Mouse (Mus musculus): ENCODE results near the gene Gm13697. TPM values are rescaled to one million over a fixed set of nuclear protein-coding genes. Genes with fewer than 3 reads are reported as not detected.
"Not testable (repeated sequence)": the region's sequence is repeated elsewhere in the genome, so short reads cannot be mapped to it uniquely, and the experiment has no call there.

Gm13697 gene
- not detected in 2 replicates for polyA plus RNA-seq (2016; fragmentation: Nextera tagmentation; extraction: Ambion mirVana)

GRCm38 (mm10) chr2:83984443-83984842 lies at the start of gene Gm13697:
Gm13697 (plus strand) TSS chr2:83984743.
- H3K36me3 ChIP-seq; H3K4me3 ChIP-seq; DNase-seq (ENCODE audit: low spot score); H3K9me3 ChIP-seq (replicated peaks); H3K27ac ChIP-seq; H3K27me3 ChIP-seq (ENCODE audit: low read depth, poor library complexity, severe bottlenecking); H3K4me1 ChIP-seq: not testable (repeated sequence)
- WGBS = no CpG with 5 or more reads among the region's 6 CpGs

- no peak within 1 kb of the TSS for H3K27ac ChIP-seq
- no peaks in the 10 kb centered on the region for H3K9me3 ChIP-seq (replicated peaks)
- DNase-seq (ENCODE audit: low spot score) = peak; percentile 80
- no peaks in the 10 kb centered on the region for H3K36me3 ChIP-seq
- WGBS = under 1% methylated on average over 20 of the region's 20 CpGs
- no peaks in the 10 kb centered on the region for H3K27me3 ChIP-seq (ENCODE audit: low read depth, poor library complexity, severe bottlenecking)
- H3K4me1 ChIP-seq = peaks cover 8% of the 10 kb centered on the region
- peak within 1 kb of the TSS; percentile 51 for H3K4me3 ChIP-seq
These were observed 43.6 kb upstream of the Gm13697 start, which contains the start of gene Zswim2 for GRCm38 (mm10) chr2:83940931-83941361. Zswim2 (minus strand) TSS chr2:83941228.

- H3K27ac ChIP-seq = no peak overlapping the region
- 65% methylated on average over 3 of the region's 3 CpGs for WGBS
- peaks cover 10% of the 10 kb centered on the region for H3K4me1 ChIP-seq
- H3K27me3 ChIP-seq (ENCODE audit: low read depth, poor library complexity, severe bottlenecking) = no peaks in the 10 kb centered on the region
- DNase-seq (ENCODE audit: low spot score) = no peak
- H3K9me3 ChIP-seq (replicated peaks) = no peaks in the 10 kb centered on the region
- no peaks in the 10 kb centered on the region for H3K36me3 ChIP-seq
- H3K4me3 ChIP-seq = peak overlapping the region; percentile 51; the same call in 1 of the 2 replicates
These were observed 43.2 kb upstream of the Gm13697 start for GRCm38 (mm10) chr2:83941378-83941777.

- no peak for DNase-seq (ENCODE audit: low spot score)
- 76% methylated on average over 4 of the region's 4 CpGs for WGBS
- no peaks in the 10 kb centered on the region for H3K27me3 ChIP-seq (ENCODE audit: low read depth, poor library complexity, severe bottlenecking)
- H3K4me3 ChIP-seq = no peak overlapping the region
- H3K27ac ChIP-seq = no peak overlapping the region
- H3K36me3 ChIP-seq = no peaks in the 10 kb centered on the region
- H3K9me3 ChIP-seq (replicated peaks) = no peaks in the 10 kb centered on the region
- peaks cover 10% of the 10 kb centered on the region for H3K4me1 ChIP-seq
These were observed 42.8 kb upstream of the Gm13697 start for GRCm38 (mm10) chr2:83941792-83942191.

- not testable (repeated sequence) for H3K27ac ChIP-seq; H3K4me1 ChIP-seq; H3K36me3 ChIP-seq; DNase-seq (ENCODE audit: low spot score); H3K4me3 ChIP-seq; H3K9me3 ChIP-seq (replicated peaks); H3K27me3 ChIP-seq (ENCODE audit: low read depth, poor library complexity, severe bottlenecking)
- WGBS = no CpG with 5 or more reads among the region's 6 CpGs
These were observed 29.1 kb upstream of the Gm13697 start, which contains the start of gene Gm13698 for GRCm38 (mm10) chr2:83955393-83955792. Gm13698 (plus strand) TSS chr2:83955693.

GRCm38 (mm10) chr2:83961203-83961602 lies 23.3 kb upstream of the Gm13697 start, which contains the start of gene Gm13693:
Gm13693 (plus strand) TSS chr2:83961503.
- no CpG with 5 or more reads among the region's 6 CpGs for WGBS
- not testable (repeated sequence) for H3K36me3 ChIP-seq; H3K9me3 ChIP-seq (replicated peaks); H3K27ac ChIP-seq; DNase-seq (ENCODE audit: low spot score); H3K4me3 ChIP-seq; H3K27me3 ChIP-seq (ENCODE audit: low read depth, poor library complexity, severe bottlenecking); H3K4me1 ChIP-seq

GRCm38 (mm10) chr2:83967013-83967412 lies 17.5 kb upstream of the Gm13697 start, which contains the start of gene Gm13695:
Gm13695 (plus strand) TSS chr2:83967313.
- not testable (repeated sequence) for H3K27ac ChIP-seq; H3K36me3 ChIP-seq; H3K4me1 ChIP-seq; H3K27me3 ChIP-seq (ENCODE audit: low read depth, poor library complexity, severe bottlenecking); H3K4me3 ChIP-seq; H3K9me3 ChIP-seq (replicated peaks); DNase-seq (ENCODE audit: low spot score)
- WGBS = no CpG with 5 or more reads among the region's 6 CpGs

GRCm38 (mm10) chr2:83972823-83973222 lies 11.7 kb upstream of the Gm13697 start, which contains the start of gene Gm13696:
Gm13696 (plus strand) TSS chr2:83973123.
- H3K36me3 ChIP-seq; H3K27ac ChIP-seq; H3K4me1 ChIP-seq; H3K4me3 ChIP-seq; H3K9me3 ChIP-seq (replicated peaks); DNase-seq (ENCODE audit: low spot score); H3K27me3 ChIP-seq (ENCODE audit: low read depth, poor library complexity, severe bottlenecking): not testable (repeated sequence)
- WGBS = no CpG with 5 or more reads among the region's 6 CpGs

- not testable (repeated sequence) for H3K4me3 ChIP-seq; DNase-seq (ENCODE audit: low spot score); H3K36me3 ChIP-seq
These were observed 5.9 kb upstream of the Gm13697 start, which contains the start of gene Gm13694 for GRCm38 (mm10) chr2:83978633-83979032. Gm13694 (plus strand) TSS chr2:83978933.

GRCm38 (mm10) chr2:83990253-83990652 lies 5.7 kb downstream of the Gm13697 start, which contains the start of gene Gm13691:
Gm13691 (plus strand) TSS chr2:83990553.
- H3K4me3 ChIP-seq; H3K4me1 ChIP-seq; H3K27me3 ChIP-seq (ENCODE audit: low read depth, poor library complexity, severe bottlenecking); DNase-seq (ENCODE audit: low spot score); H3K36me3 ChIP-seq; H3K9me3 ChIP-seq (replicated peaks); H3K27ac ChIP-seq: not testable (repeated sequence)
- WGBS = no CpG with 5 or more reads among the region's 6 CpGs

More at GRCm38 (mm10) chr2:83978633-83979032, 5.9 kb upstream of the Gm13697 start, which contains the start of gene Gm13694:
- H3K27me3 ChIP-seq (ENCODE audit: low read depth, poor library complexity, severe bottlenecking); H3K9me3 ChIP-seq (replicated peaks); H3K4me1 ChIP-seq; H3K27ac ChIP-seq: not testable (repeated sequence)
- WGBS = no CpG with 5 or more reads among the region's 6 CpGs

GRCm38 (mm10) chr2:83993639-83994255 lies 9.2 kb downstream of the Gm13697 start:
- H3K36me3 ChIP-seq; DNase-seq (ENCODE audit: low spot score); H3K27me3 ChIP-seq (ENCODE audit: low read depth, poor library complexity, severe bottlenecking); H3K4me3 ChIP-seq; H3K9me3 ChIP-seq (replicated peaks); H3K4me1 ChIP-seq; H3K27ac ChIP-seq: not testable (repeated sequence)
- WGBS = 62% methylated on average over 8 of the region's 9 CpGs

GRCm38 (mm10) chr2:83994526-83994925 lies 10.0 kb downstream of the Gm13697 start:
- H3K36me3 ChIP-seq; H3K4me1 ChIP-seq; H3K27me3 ChIP-seq (ENCODE audit: low read depth, poor library complexity, severe bottlenecking); DNase-seq (ENCODE audit: low spot score); H3K9me3 ChIP-seq (replicated peaks); H3K4me3 ChIP-seq; H3K27ac ChIP-seq: not testable (repeated sequence)
- 92% methylated on average over 2 of the region's 3 CpGs for WGBS

- H3K9me3 ChIP-seq (replicated peaks) = no peaks in the 10 kb centered on the region
- no peaks in the 10 kb centered on the region for H3K27me3 ChIP-seq (ENCODE audit: low read depth, poor library complexity, severe bottlenecking)
- DNase-seq (ENCODE audit: low spot score) = no peak
- no peaks in the 10 kb centered on the region for H3K4me1 ChIP-seq
- 79% methylated on average over 1 of the region's 1 CpGs for WGBS
- H3K27ac ChIP-seq = no peak overlapping the region
- H3K36me3 ChIP-seq = no peaks in the 10 kb centered on the region
- no peak overlapping the region for H3K4me3 ChIP-seq
These were observed 24.4 kb downstream of the Gm13697 start for GRCm38 (mm10) chr2:84008913-84009312.

Data from limb, embryonic 10.5 days (tissue).